Mouse (Mus musculus) kidney, adult 18-20 months (tissue): ENCODE data around the gene Prss33.

Source experiments
- DNase-seq: peaks from one replicate; pipeline ENCODE4 v3.0.0; 2021

Gene Prss33

GRCm38 (mm10) chr17:23783352-23783751 lies 52.5 kb downstream of the Prss33 start:
- no peak for DNase-seq
